Mouse (Mus musculus): Measurements from ENCODE around the gene AC161166.1.

DNA sequence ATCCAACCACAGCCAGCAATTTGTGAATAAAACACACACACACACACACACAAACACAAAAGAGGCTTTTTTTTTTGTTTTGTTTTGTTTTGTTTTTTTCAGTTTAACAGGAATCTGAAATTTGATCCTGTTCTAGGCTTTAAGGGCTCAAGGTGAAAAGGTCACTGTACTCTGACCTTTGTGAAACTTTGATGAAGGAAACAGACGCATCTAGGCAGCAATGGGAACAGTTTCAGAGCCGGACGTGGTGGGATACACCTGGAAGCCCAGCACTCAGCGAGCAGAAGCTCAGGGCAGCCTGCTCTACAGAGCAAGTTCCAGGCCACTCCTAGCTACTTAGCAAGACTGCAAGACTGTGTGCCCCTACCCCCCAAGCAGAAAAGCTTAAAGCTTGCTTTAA lies 7.4 kb downstream of the AC161166.1 start:
- no peak for TF ChIP-seq POLR2A (IDR thresholded peaks at IDR 0.05; ENCODE audit: borderline replicate concordance, extremely low read depth, insufficient read depth, insufficient read length, poor library complexity, severe bottlenecking)
- TF ChIP-seq CTCF (IDR thresholded peaks at IDR 0.05; ENCODE audit: borderline replicate concordance, extremely low read depth, insufficient read depth, insufficient read length) = no peak

Data from brain, embryonic 14.5 days (tissue).